Mouse (Mus musculus): ENCODE results near the gene Dgkh. TPM values are rescaled to one million over a fixed set of nuclear protein-coding genes. Genes with fewer than 3 reads are reported as not detected.
A peak's percentile ranks its signal among the peaks of the same experiment; 100 is the strongest.

The Dgkh gene
- polyA plus RNA-seq, 1 experiment from 2014 or later = 3.2 TPM

- WGBS = 73% methylated on average over 6 of the region's 6 CpGs
- Histone ChIP-seq H3K27me3 (ENCODE audit: control insufficient read depth, insufficient read depth, low read length) (no peaks in the 10 kb centered on the region), H3K4me1 (ENCODE audit: control insufficient read depth, insufficient read depth, low read length) (peaks cover 9% of the 10 kb centered on the region; the same call in 1 of the 2 replicates), H3K4me2 (replicated peaks; ENCODE audit: low read depth, low read length) (no peak overlapping the region), H3K9ac (ENCODE audit: low read depth, low read length) (no peak overlapping the region), H3K36me3 (ENCODE audit: control insufficient read depth, insufficient read depth, low read length) (no peaks in the 10 kb centered on the region), H3K9me3 (ENCODE audit: control insufficient read depth, low read length) (no peaks in the 10 kb centered on the region), H3K27ac (ENCODE audit: low read depth, low read length) (no peak overlapping the region), H3K4me3 (ENCODE audit: low read length) (no peak overlapping the region)
- no peak for ATAC-seq (ENCODE audit: low FRiP score, low TSS enrichment)
Observed at GRCm38 (mm10) chr14:78676457-78676856, 56.1 kb downstream of the Dgkh start.

GRCm38 (mm10) chr14:78674606-78675005, 58.0 kb downstream of the Dgkh start:
- Histone ChIP-seq H3K4me3 (ENCODE audit: low read length) (no peak overlapping the region), H3K9ac (ENCODE audit: low read depth, low read length) (no peak overlapping the region), H3K4me2 (replicated peaks; ENCODE audit: low read depth, low read length) (no peak overlapping the region), H3K4me1 (ENCODE audit: control insufficient read depth, insufficient read depth, low read length) (peaks cover 9% of the 10 kb centered on the region; the same call in 1 of the 2 replicates), H3K36me3 (ENCODE audit: control insufficient read depth, insufficient read depth, low read length) (no peaks in the 10 kb centered on the region), H3K9me3 (ENCODE audit: control insufficient read depth, low read length) (no peaks in the 10 kb centered on the region), H3K27me3 (ENCODE audit: control insufficient read depth, insufficient read depth, low read length) (no peaks in the 10 kb centered on the region), H3K27ac (ENCODE audit: low read depth, low read length) (no peak overlapping the region)
- ATAC-seq (ENCODE audit: low FRiP score, low TSS enrichment) = peak; percentile 26; the same call in 1 of the 2 replicates
- WGBS = 54% methylated on average over 9 of the region's 9 CpGs

- Histone ChIP-seq H3K9me3 (ENCODE audit: control insufficient read depth, low read length) (no peaks in the 10 kb centered on the region), H3K9ac (ENCODE audit: low read depth, low read length) (no peak overlapping the region), H3K27me3 (ENCODE audit: control insufficient read depth, insufficient read depth, low read length) (no peaks in the 10 kb centered on the region), H3K4me3 (ENCODE audit: low read length) (no peak overlapping the region), H3K4me2 (replicated peaks; ENCODE audit: low read depth, low read length) (no peak overlapping the region), H3K36me3 (ENCODE audit: control insufficient read depth, insufficient read depth, low read length) (no peaks in the 10 kb centered on the region), H3K27ac (ENCODE audit: low read depth, low read length) (no peak overlapping the region), H3K4me1 (ENCODE audit: control insufficient read depth, insufficient read depth, low read length) (no peaks in the 10 kb centered on the region)
- 60% methylated on average over 10 of the region's 10 CpGs for WGBS
- ATAC-seq (ENCODE audit: low FRiP score, low TSS enrichment) = no peak
Observed at GRCm38 (mm10) chr14:78669986-78670385, 62.6 kb downstream of the Dgkh start.

- Histone ChIP-seq H3K36me3 (ENCODE audit: control insufficient read depth, insufficient read depth, low read length) (no peaks in the 10 kb centered on the region), H3K27me3 (ENCODE audit: control insufficient read depth, insufficient read depth, low read length) (no peaks in the 10 kb centered on the region), H3K4me1 (ENCODE audit: control insufficient read depth, insufficient read depth, low read length) (no peaks in the 10 kb centered on the region), H3K27ac (ENCODE audit: low read depth, low read length) (no peak overlapping the region), H3K4me3 (ENCODE audit: low read length) (no peak overlapping the region), H3K4me2 (replicated peaks; ENCODE audit: low read depth, low read length) (no peak overlapping the region), H3K9me3 (ENCODE audit: control insufficient read depth, low read length) (no peaks in the 10 kb centered on the region), H3K9ac (ENCODE audit: low read depth, low read length) (no peak overlapping the region)
- 22% methylated on average over 6 of the region's 6 CpGs for WGBS
- ATAC-seq (ENCODE audit: low FRiP score, low TSS enrichment) = peak; percentile 72
Observed at GRCm38 (mm10) chr14:78668291-78668690, 64.3 kb downstream of the Dgkh start.

GRCm38 (mm10) chr14:78667763-78668162, 64.8 kb downstream of the Dgkh start:
- no peaks in the 10 kb centered on the region for H3K36me3 ChIP-seq (ENCODE audit: control insufficient read depth, insufficient read depth, low read length)
- WGBS = 66% methylated on average over 5 of the region's 5 CpGs
- ATAC-seq (ENCODE audit: low FRiP score, low TSS enrichment) = no peak

DNA sequence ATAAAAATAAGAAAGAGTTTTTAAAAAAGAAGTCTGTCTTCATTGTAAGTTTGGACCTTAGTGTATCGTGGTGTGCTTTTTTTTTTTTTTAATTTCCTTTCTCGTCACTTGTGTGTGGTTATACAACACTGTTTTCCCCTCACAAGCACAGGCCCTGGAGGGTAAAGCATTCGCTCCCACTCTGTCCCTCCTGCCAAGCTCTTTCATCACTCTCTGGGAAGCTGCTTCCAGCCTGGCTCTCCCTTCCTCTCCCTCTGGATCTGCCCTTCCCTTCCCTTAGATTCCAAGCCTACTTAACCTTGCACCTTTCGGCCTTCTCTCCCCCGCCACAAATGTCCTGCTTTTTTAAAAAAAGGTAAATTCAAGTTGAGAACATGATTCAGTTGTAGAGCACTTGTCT, 69.9 kb downstream of the Dgkh start:
- no peak overlapping the region for H3K9ac ChIP-seq (ENCODE audit: low read depth, low read length)
- no peak overlapping the region for H3K4me3 ChIP-seq (ENCODE audit: low read length)
- H3K4me1 ChIP-seq (ENCODE audit: control insufficient read depth, insufficient read depth, low read length) = no peaks in the 10 kb centered on the region
- H3K4me2 ChIP-seq (replicated peaks; ENCODE audit: low read depth, low read length) = no peak overlapping the region
- no peaks in the 10 kb centered on the region for H3K36me3 ChIP-seq (ENCODE audit: control insufficient read depth, insufficient read depth, low read length)
- no peak for ATAC-seq (ENCODE audit: low FRiP score, low TSS enrichment)
- 0 out of 2 replicates have a peak, but pooled peaks cover 12% of the 10 kb centered on the region for H3K9me3 ChIP-seq (ENCODE audit: control insufficient read depth, low read length)
- WGBS = 79% methylated on average over 5 of the region's 5 CpGs
- H3K27ac ChIP-seq (ENCODE audit: low read depth, low read length) = no peak overlapping the region
- H3K27me3 ChIP-seq (ENCODE audit: control insufficient read depth, insufficient read depth, low read length) = no peaks in the 10 kb centered on the region

More at GRCm38 (mm10) chr14:78667763-78668162, 64.8 kb downstream of the Dgkh start:
- Histone ChIP-seq H3K27ac (ENCODE audit: low read depth, low read length) (no peak overlapping the region), H3K9me3 (ENCODE audit: control insufficient read depth, low read length) (no peaks in the 10 kb centered on the region), H3K9ac (ENCODE audit: low read depth, low read length) (no peak overlapping the region), H3K4me3 (ENCODE audit: low read length) (no peak overlapping the region), H3K4me2 (replicated peaks; ENCODE audit: low read depth, low read length) (no peak overlapping the region), H3K27me3 (ENCODE audit: control insufficient read depth, insufficient read depth, low read length) (no peaks in the 10 kb centered on the region), H3K4me1 (ENCODE audit: control insufficient read depth, insufficient read depth, low read length) (no peaks in the 10 kb centered on the region)

GRCm38 (mm10) chr14:78661462-78661861, 71.1 kb downstream of the Dgkh start:
- no peak overlapping the region for H3K4me2 ChIP-seq (replicated peaks; ENCODE audit: low read depth, low read length)
- H3K4me3 ChIP-seq (ENCODE audit: low read length) = no peak overlapping the region

GRCm38 (mm10) chr14:78658697-78659096, 73.9 kb downstream of the Dgkh start:
- H3K4me1 ChIP-seq (ENCODE audit: control insufficient read depth, insufficient read depth, low read length) = no peaks in the 10 kb centered on the region
- no peaks in the 10 kb centered on the region for H3K36me3 ChIP-seq (ENCODE audit: control insufficient read depth, insufficient read depth, low read length)
- H3K4me3 ChIP-seq (ENCODE audit: low read length) = no peak overlapping the region
- ATAC-seq (ENCODE audit: low FRiP score, low TSS enrichment) = no peak
- H3K9ac ChIP-seq (ENCODE audit: low read depth, low read length) = no peak overlapping the region
- H3K9me3 ChIP-seq (ENCODE audit: control insufficient read depth, low read length) = 0 out of 2 replicates have a peak, but pooled peaks cover 12% of the 10 kb centered on the region
- H3K27ac ChIP-seq (ENCODE audit: low read depth, low read length) = no peak overlapping the region
- WGBS = 98% methylated on average over 6 of the region's 6 CpGs
- H3K27me3 ChIP-seq (ENCODE audit: control insufficient read depth, insufficient read depth, low read length) = no peaks in the 10 kb centered on the region
- no peak overlapping the region for H3K4me2 ChIP-seq (replicated peaks; ENCODE audit: low read depth, low read length)

More at GRCm38 (mm10) chr14:78661462-78661861, 71.1 kb downstream of the Dgkh start:
- 94% methylated on average over 14 of the region's 14 CpGs for WGBS
- H3K4me1 ChIP-seq (ENCODE audit: control insufficient read depth, insufficient read depth, low read length) = no peaks in the 10 kb centered on the region
- no peak for ATAC-seq (ENCODE audit: low FRiP score, low TSS enrichment)
- no peak overlapping the region for H3K9ac ChIP-seq (ENCODE audit: low read depth, low read length)
- H3K27me3 ChIP-seq (ENCODE audit: control insufficient read depth, insufficient read depth, low read length) = no peaks in the 10 kb centered on the region
- H3K36me3 ChIP-seq (ENCODE audit: control insufficient read depth, insufficient read depth, low read length) = no peaks in the 10 kb centered on the region
- H3K27ac ChIP-seq (ENCODE audit: low read depth, low read length) = no peak overlapping the region
- H3K9me3 ChIP-seq (ENCODE audit: control insufficient read depth, low read length) = 0 out of 2 replicates have a peak, but pooled peaks cover 12% of the 10 kb centered on the region

DNA sequence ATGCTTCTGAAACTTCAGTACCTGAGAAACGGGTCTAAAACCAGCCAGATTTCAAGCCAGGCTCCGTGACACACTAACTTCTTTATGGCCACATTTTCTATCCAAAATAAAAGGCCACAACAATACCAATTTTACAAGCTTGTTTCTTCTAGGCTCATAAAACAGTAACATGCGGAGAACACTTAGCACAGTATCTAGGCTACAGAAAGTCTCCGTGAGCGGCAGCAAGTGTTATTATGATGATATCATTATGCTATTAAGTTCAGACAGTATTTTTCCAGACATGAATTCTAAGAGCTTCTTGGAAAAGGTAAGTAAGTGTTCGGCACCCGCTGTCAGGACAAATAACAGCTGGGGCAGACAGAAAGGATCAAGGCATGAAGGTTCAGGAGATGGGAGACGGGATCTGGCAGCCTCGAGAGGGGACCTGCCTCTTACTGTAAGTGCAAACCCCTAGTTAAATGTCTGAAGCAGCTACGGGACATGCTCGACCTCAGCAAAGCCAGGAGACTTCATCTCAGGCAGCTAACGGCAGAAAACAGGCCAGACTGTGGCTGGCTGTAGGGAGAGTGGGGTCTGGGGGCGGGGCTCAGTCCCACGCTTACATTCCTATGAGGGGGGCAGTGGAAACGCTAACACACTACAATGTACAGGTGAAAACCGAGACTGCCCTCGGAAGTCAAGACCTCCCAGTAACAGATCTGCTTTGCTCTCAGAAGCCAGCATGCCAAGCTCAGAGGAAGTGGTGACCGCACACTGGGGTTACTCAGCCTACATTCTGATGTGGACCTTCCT, 75.5 kb downstream of the Dgkh start:
- Histone ChIP-seq H3K9me3 (ENCODE audit: control insufficient read depth, low read length) (0 out of 2 replicates have a peak, but pooled peaks cover 12% of the 10 kb centered on the region), H3K27me3 (ENCODE audit: control insufficient read depth, insufficient read depth, low read length) (no peaks in the 10 kb centered on the region), H3K9ac (ENCODE audit: low read depth, low read length) (no peak overlapping the region), H3K36me3 (ENCODE audit: control insufficient read depth, insufficient read depth, low read length) (no peaks in the 10 kb centered on the region), H3K4me3 (ENCODE audit: low read length) (no peak overlapping the region), H3K4me2 (replicated peaks; ENCODE audit: low read depth, low read length) (no peak overlapping the region), H3K4me1 (ENCODE audit: control insufficient read depth, insufficient read depth, low read length) (no peaks in the 10 kb centered on the region), H3K27ac (ENCODE audit: low read depth, low read length) (no peak overlapping the region)
- WGBS = 85% methylated on average over 18 of the region's 18 CpGs
- ATAC-seq (ENCODE audit: low FRiP score, low TSS enrichment) = no peak
